Mouse (Mus musculus): Measurements from ENCODE around the gene Abcg1. TPM values are rescaled to one million over a fixed set of nuclear protein-coding genes. Genes with fewer than 3 reads are reported as not detected.
A peak's percentile ranks its signal among the peaks of the same experiment; 100 is the strongest.

Gene Abcg1
- polyA plus RNA-seq, 1 experiment, result 29.0 TPM

DNA sequence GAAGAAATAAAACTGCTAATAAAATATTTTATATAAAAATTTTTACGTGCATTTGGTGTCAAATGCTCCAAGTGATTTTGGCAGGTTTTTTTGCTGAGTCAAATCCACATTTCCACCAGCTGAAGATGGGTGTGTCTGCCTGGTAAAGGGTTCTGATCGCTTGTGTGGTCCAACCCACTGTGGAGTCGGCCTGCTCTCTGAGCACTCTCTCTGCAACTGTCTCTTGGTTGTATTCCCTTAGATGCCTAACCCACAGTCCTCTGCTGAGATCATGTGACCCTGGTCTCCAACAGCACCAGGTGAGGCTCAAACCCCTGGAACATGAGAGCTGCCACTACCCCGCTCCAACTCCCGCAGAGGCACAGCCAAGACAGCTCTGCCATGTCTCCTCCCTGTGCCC is 60.5 kb downstream of the Abcg1 start:
- DNase-seq (ENCODE audit: low read depth in 1 of 2, low spot score in 2 of 2), result no peak
- Histone ChIP-seq H3K4me3 (ENCODE audit: extremely low read depth, insufficient read depth, insufficient read length) (no peak overlapping the region), H3K4me1 (ENCODE audit: control insufficient read depth, insufficient read depth, insufficient read length) (no peaks in the 10 kb centered on the region), H3K27me3 (ENCODE audit: control insufficient read depth, insufficient read depth, low read length) (no peaks in the 10 kb centered on the region), H3K27ac (ENCODE audit: insufficient read depth, low read length) (no peak overlapping the region), H3K36me3 (ENCODE audit: control insufficient read depth, insufficient read depth, low read length) (peaks cover 41% of the 10 kb centered on the region)
- WGBS, result 82% methylated on average over 5 of the region's 5 CpGs
- TF ChIP-seq POLR2A (IDR thresholded peaks at IDR 0.05; ENCODE audit: low read depth, low read length) (no peak), CTCF (IDR thresholded peaks at IDR 0.05; ENCODE audit: extremely low read depth, insufficient read depth, insufficient read length, insufficient replicate concordance) (no peak)

DNA sequence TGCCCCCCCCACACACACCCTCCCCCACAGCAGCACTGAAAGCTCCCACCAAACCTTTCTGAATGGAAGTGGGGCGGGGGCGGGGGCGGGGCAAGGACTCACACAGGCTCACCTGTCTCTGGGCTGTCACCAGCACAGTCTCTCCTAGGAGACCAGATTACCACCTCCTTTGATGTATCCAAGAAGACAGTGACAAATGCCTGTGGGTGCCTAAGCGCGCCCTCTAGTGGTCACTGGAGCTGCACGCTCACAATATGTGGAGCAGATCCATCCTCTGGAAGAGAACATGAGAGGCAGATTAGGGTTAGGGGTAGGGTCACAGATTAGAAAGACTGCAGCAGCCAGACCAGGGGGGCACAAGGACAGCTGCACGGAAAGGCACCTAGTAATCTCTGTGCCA is 62.0 kb downstream of the Abcg1 start:
- Histone ChIP-seq H3K4me1 (ENCODE audit: control insufficient read depth, insufficient read depth, insufficient read length) (no peaks in the 10 kb centered on the region), H3K4me3 (ENCODE audit: extremely low read depth, insufficient read depth, insufficient read length) (no peak overlapping the region), H3K27me3 (ENCODE audit: control insufficient read depth, insufficient read depth, low read length) (no peaks in the 10 kb centered on the region), H3K36me3 (ENCODE audit: control insufficient read depth, insufficient read depth, low read length) (peaks cover 27% of the 10 kb centered on the region), H3K27ac (ENCODE audit: insufficient read depth, low read length) (no peak overlapping the region)
- TF ChIP-seq CTCF (IDR thresholded peaks at IDR 0.05; ENCODE audit: extremely low read depth, insufficient read depth, insufficient read length, insufficient replicate concordance) (peak; percentile 90; the same call in 1 of the 2 replicates), POLR2A (IDR thresholded peaks at IDR 0.05; ENCODE audit: low read depth, low read length) (no peak)
- peak; percentile 39 to 75 for DNase-seq (ENCODE audit: low read depth in 1 of 2, low spot score in 2 of 2)
- WGBS, result 10% methylated on average over 7 of the region's 7 CpGs

DNA sequence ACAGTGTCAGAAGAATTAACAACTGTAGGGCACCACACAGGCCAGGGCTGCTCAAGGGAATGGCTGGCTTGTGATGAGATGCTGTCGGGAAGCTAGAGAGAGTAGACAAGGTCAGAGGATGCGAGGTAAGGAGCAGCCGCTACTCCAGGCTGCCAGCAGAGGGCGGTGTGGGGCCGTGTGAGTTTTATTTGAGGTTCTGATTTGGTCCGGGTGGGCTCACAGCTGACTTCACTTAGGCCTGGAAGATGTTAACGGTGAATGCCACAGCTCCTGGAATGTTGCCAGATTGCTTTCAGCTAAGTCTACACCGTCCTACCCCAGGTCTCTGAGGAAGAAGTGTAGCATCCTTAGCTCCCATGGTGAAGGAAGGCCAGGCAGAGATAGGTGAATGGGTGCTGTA is 64.5 kb downstream of the Abcg1 start:
- Histone ChIP-seq H3K36me3 (ENCODE audit: control insufficient read depth, insufficient read depth, low read length) (peaks cover 11% of the 10 kb centered on the region), H3K4me1 (ENCODE audit: control insufficient read depth, insufficient read depth, insufficient read length) (peaks cover 3% of the 10 kb centered on the region; the same call in 1 of the 2 replicates), H3K4me3 (ENCODE audit: extremely low read depth, insufficient read depth, insufficient read length) (no peak overlapping the region), H3K27ac (ENCODE audit: insufficient read depth, low read length) (no peak overlapping the region), H3K27me3 (ENCODE audit: control insufficient read depth, insufficient read depth, low read length) (no peaks in the 10 kb centered on the region)
- peak; percentile 9 to 30 for DNase-seq (ENCODE audit: low read depth in 1 of 2, low spot score in 2 of 2)
- no peak for TF ChIP-seq POLR2A (IDR thresholded peaks at IDR 0.05; ENCODE audit: low read depth, low read length)
- TF ChIP-seq CTCF (IDR thresholded peaks at IDR 0.05; ENCODE audit: extremely low read depth, insufficient read depth, insufficient read length, insufficient replicate concordance), result peak; percentile 92
- WGBS, result 8% methylated on average over 8 of the region's 8 CpGs

- H3K4me3 ChIP-seq (ENCODE audit: extremely low read depth, insufficient read depth, insufficient read length), result no peak overlapping the region
- H3K36me3 ChIP-seq (ENCODE audit: control insufficient read depth, insufficient read depth, low read length), result no peaks in the 10 kb centered on the region
- TF ChIP-seq CTCF (IDR thresholded peaks at IDR 0.05; ENCODE audit: extremely low read depth, insufficient read depth, insufficient read length, insufficient replicate concordance), result no peak
- TF ChIP-seq POLR2A (IDR thresholded peaks at IDR 0.05; ENCODE audit: low read depth, low read length), result no peak
- H3K27me3 ChIP-seq (ENCODE audit: control insufficient read depth, insufficient read depth, low read length), result no peaks in the 10 kb centered on the region
- peaks cover 3% of the 10 kb centered on the region; the same call in 1 of the 2 replicates for H3K4me1 ChIP-seq (ENCODE audit: control insufficient read depth, insufficient read depth, insufficient read length)
- H3K27ac ChIP-seq (ENCODE audit: insufficient read depth, low read length), result no peak overlapping the region
- DNase-seq (ENCODE audit: low read depth in 1 of 2, low spot score in 2 of 2), result no peak
- 62% methylated on average over 9 of the region's 9 CpGs for WGBS
Observed at GRCm38 (mm10) chr17:31125548-31126266, 68.2 kb downstream of the Abcg1 start.

GRCm38 (mm10) chr17:31128708-31129318 is 71.3 kb downstream of the Abcg1 start:
- Histone ChIP-seq H3K27me3 (ENCODE audit: control insufficient read depth, insufficient read depth, low read length) (no peaks in the 10 kb centered on the region), H3K36me3 (ENCODE audit: control insufficient read depth, insufficient read depth, low read length) (no peaks in the 10 kb centered on the region), H3K4me3 (ENCODE audit: extremely low read depth, insufficient read depth, insufficient read length) (no peak overlapping the region), H3K27ac (ENCODE audit: insufficient read depth, low read length) (no peak overlapping the region), H3K4me1 (ENCODE audit: control insufficient read depth, insufficient read depth, insufficient read length) (peaks cover 3% of the 10 kb centered on the region; the same call in 1 of the 2 replicates)
- WGBS, result 82% methylated on average over 9 of the region's 9 CpGs
- TF ChIP-seq POLR2A (IDR thresholded peaks at IDR 0.05; ENCODE audit: low read depth, low read length), result no peak
- no peak for TF ChIP-seq CTCF (IDR thresholded peaks at IDR 0.05; ENCODE audit: extremely low read depth, insufficient read depth, insufficient read length, insufficient replicate concordance)
- no peak for DNase-seq (ENCODE audit: low read depth in 1 of 2, low spot score in 2 of 2)

- Histone ChIP-seq H3K4me1 (ENCODE audit: control insufficient read depth, insufficient read depth, insufficient read length) (peaks cover 3% of the 10 kb centered on the region; the same call in 1 of the 2 replicates), H3K36me3 (ENCODE audit: control insufficient read depth, insufficient read depth, low read length) (no peaks in the 10 kb centered on the region), H3K27ac (ENCODE audit: insufficient read depth, low read length) (no peak within 1 kb of the TSS), H3K4me3 (ENCODE audit: extremely low read depth, insufficient read depth, insufficient read length) (no peak within 1 kb of the TSS), H3K27me3 (ENCODE audit: control insufficient read depth, insufficient read depth, low read length) (no peaks in the 10 kb centered on the region)
- WGBS, result 55% methylated on average over 2 of the region's 2 CpGs
- TF ChIP-seq POLR2A (IDR thresholded peaks at IDR 0.05; ENCODE audit: low read depth, low read length) (no peak), CTCF (IDR thresholded peaks at IDR 0.05; ENCODE audit: extremely low read depth, insufficient read depth, insufficient read length, insufficient replicate concordance) (no peak)
- no peak for DNase-seq (ENCODE audit: low read depth in 1 of 2, low spot score in 2 of 2)
Observed at GRCm38 (mm10) chr17:31129452-31129851, 72.0 kb downstream of the Abcg1 start, which contains the start of gene Tff3. Gene Tff3, minus strand, starts transcription at chr17:31129646.
